Mouse (Mus musculus) kidney, adult 2 months (tissue): ENCODE measurements around the gene 1520401A03Rik.

ENCODE experiments used
- CTCF ChIP-seq: fragments of 200-500 bp; conservative IDR thresholded peaks from 2 replicates; pipeline ENCODE4 v1.5.1; 2011; ENCODE audit warnings: low read depth, mild to moderate bottlenecking, control low read depth, low read length, moderate library complexity, mixed read lengths; ENCODE audit not compliant: insufficient read depth, insufficient read length
- POLR2A ChIP-seq: fragments of 200-500 bp; IDR thresholded peaks from one replicate; pipeline ENCODE4 v1.6.1; 2011; ENCODE audit warnings: low read depth, low read length, control low read depth

DNA sequence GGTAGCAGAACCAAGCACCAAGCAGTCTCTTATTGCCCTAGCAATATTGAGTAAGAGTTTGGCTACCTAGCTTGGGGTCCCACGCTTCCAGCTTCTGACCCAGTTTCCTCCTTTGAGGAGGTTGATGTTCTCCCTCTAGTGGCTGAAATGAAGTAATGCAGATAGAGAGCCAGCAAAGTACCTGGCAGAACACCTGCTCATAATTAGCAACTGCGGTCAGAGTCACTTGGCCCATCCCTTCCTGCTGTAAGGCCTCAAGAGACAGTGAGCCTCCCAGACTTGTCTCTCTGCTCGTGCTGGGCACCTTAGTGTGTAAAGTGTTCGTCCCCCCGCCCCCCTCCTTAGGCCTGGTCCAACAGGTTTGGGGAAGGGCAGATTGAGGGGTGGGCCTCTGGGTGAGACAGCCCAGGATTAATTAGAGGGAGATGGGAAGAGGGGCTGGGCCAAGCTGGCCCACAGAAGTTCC, 58.0 kb downstream of the 1520401A03Rik start:
- TF ChIP-seq CTCF (peak; percentile 64), POLR2A (no peak)
